Mouse (Mus musculus) stomach, embryonic 14.5 days (tissue): ENCODE data around the gene Ccdc6. TPM values are rescaled to one million over a fixed set of nuclear protein-coding genes. Genes with fewer than 3 reads are reported as not detected.
A peak's percentile ranks its signal among the peaks of the same experiment; 100 is the strongest.

Source experiments
- ATAC-seq: fragments of 200-750 bp; cut with Nextera tagmentation; 2 replicates; pipeline ENCODE4 v1.8.0; 2017; ENCODE audit warnings: low read depth, moderate TSS enrichment; ENCODE audit not compliant: insufficient number of reproducible peaks, insufficient read depth, low FRiP score
- H3K27ac ChIP-seq: fragments of 300-500 bp; sonication (generic); 2 replicates; pipeline ENCODE4 v1.5.1; 2014; ENCODE audit warnings: mild to moderate bottlenecking, low read length, moderate library complexity, mixed read lengths
- H3K27me3 ChIP-seq: fragments of 300-500 bp; sonication (generic); 2 replicates; pipeline ENCODE4 v1.6.1; 2014; ENCODE audit warnings: low read length, control low read depth, mixed read lengths; ENCODE audit not compliant: control insufficient read depth, insufficient read depth
- H3K36me3 ChIP-seq: fragments of 300-500 bp; sonication (generic); 2 replicates; pipeline ENCODE4 v1.6.1; 2014; ENCODE audit warnings: mild to moderate bottlenecking, control low read depth, low read length, moderate library complexity, mixed read lengths; ENCODE audit not compliant: control insufficient read depth, insufficient read depth
- H3K4me1 ChIP-seq: fragments of 300-500 bp; sonication (generic); 2 replicates; pipeline ENCODE4 v1.6.1; 2014; ENCODE audit warnings: low read length, control low read depth, mixed read lengths; ENCODE audit not compliant: control insufficient read depth, insufficient read depth
- H3K4me2 ChIP-seq: fragments of 300-500 bp; sonication (generic); replicated peaks from 2 replicates; pipeline ENCODE4 v1.6.1; 2014; ENCODE audit warnings: low read depth, low read length, control low read depth
- H3K4me3 ChIP-seq: fragments of 300-500 bp; sonication (generic); 2 replicates; pipeline ENCODE4 v1.5.1; 2014; ENCODE audit warnings: low read depth, low read length, control low read depth
- H3K9ac ChIP-seq: fragments of 300-500 bp; sonication (generic); replicated peaks from 2 replicates; pipeline ENCODE4 v1.6.1; 2014; ENCODE audit warnings: low read depth, mild to moderate bottlenecking, control low read depth, low read length, moderate library complexity, mixed read lengths
- H3K9me3 ChIP-seq: fragments of 300-500 bp; sonication (generic); 2 replicates; pipeline ENCODE4 v1.6.1; 2016; ENCODE audit warnings: low read depth, low read length, control low read depth; ENCODE audit not compliant: control insufficient read depth
- WGBS: fragments of 180-500 bp; shearing (Covaris S2); extraction: QIAGEN DNeasy Blood & Tissue Kit; methylation state at CpG from one replicate; pipeline ENCODE4 v1.1.7; 2014; 5-methylcytosine and 5-hydroxymethylcytosine counted together
- polyA plus RNA-seq: library from polyadenylated mRNA; unstranded; fragments of >200 nt; fragmentation: Nextera tagmentation; extraction: Ambion mirVana; gene quantifications from 2 replicates; pipeline ENCODE4 v1.2.1, GENCODE M21; 2014

Ccdc6 gene
- polyA plus RNA-seq, 1 experiment from 2014 or later = 27.2 TPM

DNA sequence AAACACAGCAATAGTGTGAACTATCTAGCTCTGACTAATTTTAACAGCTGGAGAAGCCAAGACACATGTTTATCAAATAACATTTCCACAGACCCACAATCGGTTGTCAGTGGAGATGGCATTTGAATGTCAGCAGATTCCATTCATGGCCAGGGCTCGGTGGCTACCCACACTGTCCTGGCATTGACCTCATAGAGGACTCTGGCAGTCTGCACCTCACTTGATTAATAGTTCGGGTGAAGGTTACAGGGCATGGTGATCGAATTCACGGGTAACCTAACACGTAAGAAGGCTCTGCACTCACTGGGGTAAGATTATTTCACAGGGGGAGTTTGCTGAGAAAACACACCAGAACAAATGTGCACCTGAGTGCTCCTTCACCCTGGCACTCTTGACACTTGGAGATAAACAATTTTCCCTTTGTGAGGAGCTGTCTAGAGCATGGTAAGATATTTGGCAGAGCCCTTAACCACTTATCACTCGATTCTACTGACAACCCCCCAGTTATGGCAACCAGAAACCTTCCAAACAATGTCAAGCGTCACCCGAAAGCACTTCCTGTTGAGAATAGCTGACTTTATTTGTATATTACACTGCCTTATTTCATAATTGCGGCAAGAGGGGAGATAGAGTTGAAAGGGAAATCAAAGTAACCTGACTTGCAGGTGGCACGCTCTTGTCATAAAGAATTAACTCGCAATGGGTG is 11.5 kb upstream of the Ccdc6 start:
- WGBS = 31% methylated on average over 12 of the region's 12 CpGs

DNA sequence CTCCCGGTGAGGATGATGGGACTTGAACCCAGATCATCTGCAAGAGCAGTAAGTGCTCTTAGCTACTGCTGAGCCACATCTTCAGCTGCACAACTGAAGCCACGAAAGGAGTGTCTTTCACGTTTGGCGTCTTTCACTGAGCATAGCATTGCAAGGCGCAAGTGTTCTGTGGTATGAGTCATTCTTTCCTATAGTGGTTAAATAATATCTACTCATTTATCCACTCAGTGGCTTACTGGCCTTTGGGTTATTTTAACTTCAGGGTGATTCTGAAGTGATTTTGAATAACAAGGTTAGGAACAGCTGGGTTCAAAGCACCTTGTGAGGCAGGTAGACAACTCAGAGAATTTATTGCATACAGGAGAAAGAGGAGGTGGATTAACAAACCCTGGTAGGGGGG is 8.1 kb upstream of the Ccdc6 start:
- Histone ChIP-seq H3K4me3 (no peak overlapping the region), H3K9me3 (peaks cover 12% of the 10 kb centered on the region; the same call in 1 of the 2 replicates), H3K27ac (no peak overlapping the region), H3K4me1 (no peaks in the 10 kb centered on the region), H3K27me3 (no peaks in the 10 kb centered on the region), H3K9ac (no peak overlapping the region), H3K36me3 (no peaks in the 10 kb centered on the region), H3K4me2 (no peak overlapping the region)
- ATAC-seq = no peak
- WGBS = 86% methylated on average over 5 of the region's 5 CpGs

More for the DNA sequence above, 11.5 kb upstream of the Ccdc6 start:
- H3K4me3 ChIP-seq = no peak overlapping the region
- no peaks in the 10 kb centered on the region for H3K36me3 ChIP-seq
- H3K27ac ChIP-seq = no peak overlapping the region
- H3K9me3 ChIP-seq = peaks cover 12% of the 10 kb centered on the region; the same call in 1 of the 2 replicates
- ATAC-seq = no peak
- peaks cover 6% of the 10 kb centered on the region; the same call in 1 of the 2 replicates for H3K4me1 ChIP-seq
- H3K9ac ChIP-seq = no peak overlapping the region
- no peaks in the 10 kb centered on the region for H3K27me3 ChIP-seq
- no peak overlapping the region for H3K4me2 ChIP-seq

DNA sequence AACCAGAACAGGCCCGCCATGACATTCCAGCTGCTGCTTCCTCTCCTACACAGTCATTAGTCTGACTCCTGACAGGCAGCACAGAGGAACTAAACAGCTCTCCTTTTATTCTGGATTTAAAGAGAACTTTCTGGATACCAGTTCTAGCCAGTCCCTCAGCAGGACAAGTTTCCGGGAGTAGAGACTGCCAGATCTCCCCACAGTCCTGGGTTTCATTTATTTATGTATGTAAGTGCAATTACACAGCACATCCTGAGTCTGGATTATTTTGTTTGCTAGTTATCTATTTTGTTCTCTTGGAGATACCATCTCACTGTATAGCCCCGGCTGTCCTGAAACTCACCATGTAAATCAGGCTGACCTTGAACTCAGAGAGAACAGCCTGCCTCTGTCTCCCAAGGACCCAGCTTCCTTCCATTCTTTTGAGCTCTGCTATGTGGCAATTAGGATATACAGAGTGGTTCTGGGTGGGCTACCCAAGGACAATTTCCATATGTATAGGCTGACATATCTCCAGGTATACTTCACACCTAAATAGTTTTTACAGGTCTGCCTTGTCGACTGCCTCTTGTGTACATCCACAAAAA is 5.0 kb upstream of the Ccdc6 start:
- no peaks in the 10 kb centered on the region for H3K36me3 ChIP-seq
- 56% methylated on average over 4 of the region's 4 CpGs for WGBS
- no peak overlapping the region for H3K4me3 ChIP-seq
- peaks cover 12% of the 10 kb centered on the region; the same call in 1 of the 2 replicates for H3K9me3 ChIP-seq
- H3K4me2 ChIP-seq = no peak overlapping the region
- H3K27ac ChIP-seq = no peak overlapping the region
- no peak overlapping the region for H3K9ac ChIP-seq
- no peaks in the 10 kb centered on the region for H3K27me3 ChIP-seq
- no peak for ATAC-seq
- peaks cover 8% of the 10 kb centered on the region for H3K4me1 ChIP-seq

DNA sequence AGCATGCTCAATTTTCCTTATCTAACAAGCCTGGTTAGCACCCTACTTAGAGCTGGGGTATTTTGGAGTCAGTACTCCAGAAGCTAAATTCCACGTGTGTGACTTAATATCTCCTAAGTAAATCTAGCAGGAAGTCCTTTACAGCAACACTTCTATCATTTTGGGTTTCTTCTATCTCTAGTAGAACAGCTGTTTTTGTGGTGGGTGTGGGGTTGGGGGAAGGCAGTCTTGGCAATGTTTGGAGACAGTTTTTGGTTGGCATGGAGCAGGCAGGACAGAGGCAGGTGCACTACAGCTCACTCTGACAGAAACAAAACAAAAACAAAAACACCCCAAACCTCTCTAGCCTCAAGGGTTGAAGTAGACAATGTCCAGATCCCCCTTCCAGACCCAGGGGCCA is 3.1 kb upstream of the Ccdc6 start:
- no peak overlapping the region for H3K4me3 ChIP-seq
- no peaks in the 10 kb centered on the region for H3K36me3 ChIP-seq
- H3K27ac ChIP-seq = no peak overlapping the region
- peaks cover 14% of the 10 kb centered on the region for H3K4me1 ChIP-seq
- no peaks in the 10 kb centered on the region for H3K27me3 ChIP-seq
- H3K9ac ChIP-seq = no peak overlapping the region
- H3K4me2 ChIP-seq = no peak overlapping the region
- 32% methylated on average over 1 of the region's 1 CpGs for WGBS
- no peaks in the 10 kb centered on the region for H3K9me3 ChIP-seq
- no peak for ATAC-seq

GRCm38 (mm10) chr10:70095031-70095470 is 1.9 kb upstream of the Ccdc6 start:
- peak; percentile 47; the same call in 1 of the 2 replicates for ATAC-seq
- H3K9ac ChIP-seq = 0 out of 2 replicates have a peak overlapping the region, but pooled peaks have one; percentile 2
- H3K27ac ChIP-seq = peak overlapping the region; percentile 89
- H3K36me3 ChIP-seq = no peaks in the 10 kb centered on the region
- H3K4me2 ChIP-seq = peak overlapping the region; percentile 89
- no peaks in the 10 kb centered on the region for H3K9me3 ChIP-seq
- under 1% methylated on average over 14 of the region's 14 CpGs for WGBS
- H3K27me3 ChIP-seq = no peaks in the 10 kb centered on the region
- peak overlapping the region; percentile 42 for H3K4me3 ChIP-seq
- peaks cover 21% of the 10 kb centered on the region for H3K4me1 ChIP-seq

- ATAC-seq = no peak
- peak overlapping the region; percentile 92 for H3K4me3 ChIP-seq
- no peaks in the 10 kb centered on the region for H3K9me3 ChIP-seq
- H3K9ac ChIP-seq = no peak overlapping the region
- H3K4me2 ChIP-seq = peak overlapping the region; percentile 89
- no peaks in the 10 kb centered on the region for H3K27me3 ChIP-seq
- WGBS = 17% methylated on average over 13 of the region's 13 CpGs
- peaks cover 21% of the 10 kb centered on the region for H3K4me1 ChIP-seq
- no peaks in the 10 kb centered on the region for H3K36me3 ChIP-seq
- H3K27ac ChIP-seq = peak overlapping the region; percentile 89
Observed at GRCm38 (mm10) chr10:70095506-70096270, 1.2 kb upstream of the Ccdc6 start.

GRCm38 (mm10) chr10:70097291-70097901 is 475 bp downstream of the Ccdc6 start:
- ATAC-seq = peak; percentile 2; the same call in 1 of the 2 replicates
- WGBS = under 1% methylated on average over 44 of the region's 58 CpGs
- peaks cover 21% of the 10 kb centered on the region for H3K4me1 ChIP-seq
- H3K27ac ChIP-seq = peak overlapping the region; percentile 78
- no peaks in the 10 kb centered on the region for H3K27me3 ChIP-seq
- peak overlapping the region; percentile 92 for H3K4me3 ChIP-seq
- no peaks in the 10 kb centered on the region for H3K9me3 ChIP-seq
- H3K4me2 ChIP-seq = peak overlapping the region; percentile 89
- no peaks in the 10 kb centered on the region for H3K36me3 ChIP-seq
- peak overlapping the region; percentile 77 for H3K9ac ChIP-seq
